Mouse (Mus musculus): Measurements from ENCODE around the gene Ddx31.

The Ddx31 gene

GRCm38 (mm10) chr2:28911331-28912038 is 71.3 kb downstream of the Ddx31 start:
- CTCF ChIA-PET = no interaction called here

- CTCF ChIA-PET = interaction anchor here (0.6 kb wide), 1 partner anchor 105 kb away, joined by 3 read pairs; no protein-coding TSS in a partner anchor
These were observed 72.0 kb downstream of the Ddx31 start for GRCm38 (mm10) chr2:28912039-28912700.

- CTCF ChIA-PET = interaction anchor here (0.6 kb wide), 1 partner anchor 106 kb away, joined by 3 read pairs; no protein-coding TSS in a partner anchor
These were observed 72.8 kb downstream of the Ddx31 start for GRCm38 (mm10) chr2:28912961-28913360.

- CTCF ChIA-PET = no interaction called here
These were observed 73.9 kb downstream of the Ddx31 start for GRCm38 (mm10) chr2:28914121-28914520.

GRCm38 (mm10) chr2:28915104-28915738 is 75.0 kb downstream of the Ddx31 start:
- CTCF ChIA-PET = interaction anchor here (0.7 kb wide), 1 partner anchor 46 kb away, joined by 4 read pairs; no protein-coding TSS in a partner anchor

GRCm38 (mm10) chr2:28915768-28916512 is 75.7 kb downstream of the Ddx31 start:
- CTCF ChIA-PET = interaction anchor here (0.7 kb wide), 1 partner anchor 47 kb away, joined by 4 read pairs; no protein-coding TSS in a partner anchor

GRCm38 (mm10) chr2:28916513-28916865 is 76.3 kb downstream of the Ddx31 start, which contains the start of gene Barhl1:
Gene Barhl1, minus strand, starts transcription at chr2:28916668.
- CTCF ChIA-PET = no interaction called here

- CTCF ChIA-PET = interaction anchor here (0.6 kb wide), 1 partner anchor 87 kb away, joined by 5 read pairs; no protein-coding TSS in a partner anchor
These were observed 76.9 kb downstream of the Ddx31 start for GRCm38 (mm10) chr2:28917156-28917517.

- CTCF ChIA-PET = interaction anchor here (0.6 to 0.7 kb wide), 2 partner anchors 15 to 87 kb away, joined by 3 to 5 read pairs; no protein-coding TSS in a partner anchor
These were observed 77.5 kb downstream of the Ddx31 start for GRCm38 (mm10) chr2:28917518-28918361.

GRCm38 (mm10) chr2:28919001-28919400 is 78.8 kb downstream of the Ddx31 start:
- CTCF ChIA-PET = no interaction called here

- CTCF ChIA-PET = interaction anchor here (0.6 kb wide), 1 partner anchor 1112 kb away, joined by 7 read pairs; no protein-coding TSS in a partner anchor
These were observed 83.7 kb downstream of the Ddx31 start for GRCm38 (mm10) chr2:28923912-28924311.

GRCm38 (mm10) chr2:28930571-28930970 is 90.4 kb downstream of the Ddx31 start:
- CTCF ChIA-PET = no interaction called here

GRCm38 (mm10) chr2:28938997-28939396 is 98.8 kb downstream of the Ddx31 start:
- CTCF ChIA-PET = interaction anchor here (0.7 kb wide), 1 partner anchor 32 kb away, joined by 3 read pairs; no protein-coding TSS in a partner anchor

GRCm38 (mm10) chr2:28943666-28944516 is 103.7 kb downstream of the Ddx31 start:
- CTCF ChIA-PET = interaction anchor here (0.6 kb wide), 1 partner anchor 38 kb away, joined by 13 read pairs; no protein-coding TSS in a partner anchor

- CTCF ChIA-PET = no interaction called here
These were observed 105.2 kb downstream of the Ddx31 start for GRCm38 (mm10) chr2:28945388-28945787.

GRCm38 (mm10) chr2:28946312-28946711 is 106.1 kb downstream of the Ddx31 start:
- CTCF ChIA-PET = no interaction called here

- CTCF ChIA-PET = no interaction called here
These were observed 112.8 kb downstream of the Ddx31 start for GRCm38 (mm10) chr2:28952981-28953380.

- CTCF ChIA-PET = no interaction called here
These were observed 114.4 kb downstream of the Ddx31 start for GRCm38 (mm10) chr2:28954595-28954994.
